Mouse (Mus musculus) heart, postnatal 0 days (tissue): ENCODE results near the gene Lipc. TPM values are rescaled to one million over a fixed set of nuclear protein-coding genes. Genes with fewer than 3 reads are reported as not detected.

ENCODE experiments used
- ATAC-seq: fragments of 200-750 bp; cut with Nextera tagmentation; 2 replicates; pipeline ENCODE4 v1.8.0; 2017; ENCODE audit warnings: low read depth, moderate number of reproducible peaks, moderate library complexity; ENCODE audit not compliant: insufficient read depth
- DNase-seq: peaks from one replicate; pipeline ENCODE4 v3.0.0-alpha.2; 2016; ENCODE audit warnings: low spot score
- H3K27ac ChIP-seq: fragments of 300-500 bp; sonication (generic); 2 replicates; pipeline ENCODE4 v1.5.1; 2014; ENCODE audit warnings: low read depth, mild to moderate bottlenecking
- H3K27me3 ChIP-seq: fragments of 300-500 bp; sonication (generic); 2 replicates; pipeline ENCODE4 v1.6.1; 2014; ENCODE audit warnings: low read length, mixed read lengths; ENCODE audit not compliant: control insufficient read depth, insufficient read depth
- H3K36me3 ChIP-seq: fragments of 300-500 bp; sonication (generic); replicated peaks from 2 replicates; pipeline ENCODE4 v1.6.1; 2014; ENCODE audit warnings: low read length, mixed read lengths; ENCODE audit not compliant: control insufficient read depth, insufficient read depth
- H3K4me1 ChIP-seq: fragments of 300-500 bp; sonication (generic); 2 replicates; pipeline ENCODE4 v1.6.1; 2014; ENCODE audit warnings: antibody characterized with exemption; ENCODE audit not compliant: control insufficient read depth, insufficient read depth
- H3K4me2 ChIP-seq: fragments of 300-500 bp; sonication (generic); 2 replicates; pipeline ENCODE4 v1.6.1; 2014; ENCODE audit warnings: low read depth, mild to moderate bottlenecking, low read length, moderate library complexity
- H3K4me3 ChIP-seq: fragments of 300-500 bp; sonication (generic); 2 replicates; pipeline ENCODE4 v1.5.1; 2014; ENCODE audit warnings: low read depth, low read length
- H3K9ac ChIP-seq: fragments of 300-500 bp; sonication (generic); replicated peaks from 2 replicates; pipeline ENCODE4 v1.6.1; 2014; ENCODE audit warnings: low read depth, low read length, mixed read lengths
- H3K9me3 ChIP-seq: fragments of 300-500 bp; sonication (generic); replicated peaks from 2 replicates; pipeline ENCODE4 v1.6.1; 2016; ENCODE audit warnings: low read length; ENCODE audit not compliant: control insufficient read depth
- CTCF ChIP-seq: IDR thresholded peaks from 2 replicates; pipeline ENCODE4 v1.5.1; 2016; ENCODE audit warnings: antibody characterized with exemption, control low read depth, low read depth
- EP300 ChIP-seq: IDR thresholded peaks from 2 replicates; pipeline ENCODE4 v1.6.1; 2016; ENCODE audit warnings: antibody characterized with exemption, low read depth
- WGBS: fragments of 180-500 bp; shearing (Covaris S2); extraction: QIAGEN DNeasy Blood & Tissue Kit; methylation state at CpG from one replicate; pipeline ENCODE4 v1.1.7; 2014; 5-methylcytosine and 5-hydroxymethylcytosine counted together
- polyA plus RNA-seq: library from polyadenylated mRNA; unstranded; fragments of >200 nt; fragmentation: Nextera tagmentation; extraction: Ambion mirVana; gene quantifications from 2 replicates; pipeline ENCODE4 v1.2.1, GENCODE M21; 2015
- total RNA-seq: library from RNA; depleted of rRNA; stranded (reverse); fragments of >200 nt; gene quantifications from 2 replicates; pipeline ENCODE4 v1.2.3, GENCODE M21; 2014; ENCODE audit warnings: low replicate concordance

The Lipc gene
- total and polyA plus RNA-seq, 2 experiments from 2014 or later = 0.12 to 4.6 TPM

GRCm38 (mm10) chr9:70973286-70973685, 21.3 kb upstream of the Lipc start:
- Histone ChIP-seq H3K27me3 (no peaks in the 10 kb centered on the region), H3K27ac (no peak overlapping the region), H3K4me2 (no peak overlapping the region), H3K9ac (no peak overlapping the region), H3K4me1 (no peaks in the 10 kb centered on the region), H3K9me3 (no peaks in the 10 kb centered on the region), H3K36me3 (no peaks in the 10 kb centered on the region), H3K4me3 (no peak overlapping the region)
- DNase-seq (no peak), ATAC-seq (no peak)
- TF ChIP-seq CTCF = no peak
- no peak for TF ChIP-seq EP300

DNA sequence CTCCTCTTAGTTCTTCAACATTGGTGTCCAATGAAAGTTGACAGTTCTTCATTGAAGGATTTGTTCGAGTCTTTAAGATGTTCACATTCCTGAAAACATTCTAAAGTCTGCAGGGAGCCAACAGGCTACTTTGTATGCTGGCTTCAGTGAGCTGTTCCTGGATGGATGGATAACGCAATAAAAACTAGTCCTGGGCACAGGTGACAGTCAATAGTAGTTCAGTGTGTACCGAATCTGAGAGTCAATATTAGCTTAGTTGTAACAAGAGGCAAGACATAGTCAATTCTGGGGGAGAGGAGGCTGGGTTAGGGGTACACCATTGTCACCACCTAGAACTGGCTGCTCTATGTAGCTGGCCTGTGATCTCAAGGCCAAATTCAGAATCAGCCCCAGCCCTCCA, 17.2 kb upstream of the Lipc start:
- ATAC-seq (no peak), DNase-seq (no peak)
- H3K4me1 ChIP-seq = 0 out of 2 replicates have a peak, but pooled peaks cover 2% of the 10 kb centered on the region
- TF ChIP-seq CTCF = no peak
- WGBS = 65% methylated on average over 3 of the region's 3 CpGs
- H3K36me3 ChIP-seq = no peaks in the 10 kb centered on the region
- H3K9ac ChIP-seq = no peak overlapping the region
- H3K9me3 ChIP-seq = no peaks in the 10 kb centered on the region
- no peak overlapping the region for H3K4me3 ChIP-seq
- no peak overlapping the region for H3K27ac ChIP-seq
- H3K27me3 ChIP-seq = no peaks in the 10 kb centered on the region
- H3K4me2 ChIP-seq = no peak overlapping the region

- Histone ChIP-seq H3K9ac (no peak overlapping the region), H3K4me2 (no peak overlapping the region), H3K27ac (no peak overlapping the region), H3K9me3 (no peaks in the 10 kb centered on the region), H3K27me3 (no peaks in the 10 kb centered on the region), H3K36me3 (no peaks in the 10 kb centered on the region), H3K4me1 (0 out of 2 replicates have a peak, but pooled peaks cover 4% of the 10 kb centered on the region), H3K4me3 (no peak overlapping the region)
- WGBS = 81% methylated on average over 17 of the region's 17 CpGs
- TF ChIP-seq CTCF (no peak), EP300 (no peak)
- DNase-seq = no peak
- ATAC-seq = no peak
Measured at GRCm38 (mm10) chr9:70965999-70966994, 14.3 kb upstream of the Lipc start.

GRCm38 (mm10) chr9:70965422-70965821, 13.4 kb upstream of the Lipc start:
- Histone ChIP-seq H3K4me1 (0 out of 2 replicates have a peak, but pooled peaks cover 4% of the 10 kb centered on the region), H3K9me3 (no peaks in the 10 kb centered on the region), H3K4me3 (no peak overlapping the region), H3K27me3 (no peaks in the 10 kb centered on the region), H3K9ac (no peak overlapping the region), H3K36me3 (no peaks in the 10 kb centered on the region), H3K27ac (no peak overlapping the region), H3K4me2 (no peak overlapping the region)
- no peak for TF ChIP-seq CTCF
- TF ChIP-seq EP300 = no peak
- WGBS = 80% methylated on average over 2 of the region's 2 CpGs
- no peak for DNase-seq
- ATAC-seq = no peak

DNA sequence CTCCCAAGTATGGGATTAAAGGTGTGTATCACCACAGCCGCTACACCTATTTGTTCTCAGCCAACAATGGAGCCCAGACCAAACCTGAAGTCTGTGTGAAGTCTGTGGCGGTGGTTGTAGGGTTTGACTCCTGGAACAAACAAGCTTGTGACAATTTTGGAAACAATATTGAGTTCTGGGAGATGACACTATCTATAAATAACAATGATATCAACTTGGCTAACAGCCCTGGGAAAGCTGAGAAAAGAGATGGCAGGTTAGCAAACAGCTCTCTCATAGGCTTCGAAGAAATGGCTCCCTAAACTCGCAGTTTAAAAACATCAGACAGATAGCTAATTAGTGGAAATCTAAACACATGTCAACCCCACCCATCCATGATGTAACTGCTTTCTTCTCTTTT, 13.0 kb upstream of the Lipc start:
- ATAC-seq (no peak), DNase-seq (no peak)
- TF ChIP-seq CTCF (no peak), EP300 (no peak)
- Histone ChIP-seq H3K36me3 (no peaks in the 10 kb centered on the region), H3K4me2 (no peak overlapping the region), H3K27ac (no peak overlapping the region), H3K9ac (no peak overlapping the region), H3K27me3 (no peaks in the 10 kb centered on the region), H3K9me3 (no peaks in the 10 kb centered on the region), H3K4me3 (no peak overlapping the region), H3K4me1 (0 out of 2 replicates have a peak, but pooled peaks cover 4% of the 10 kb centered on the region)
- 56% methylated on average over 4 of the region's 4 CpGs for WGBS
